Mouse (Mus musculus) testis, adult 2 months (tissue): ENCODE measurements around the gene Lefty2. TPM values are rescaled to one million over a fixed set of nuclear protein-coding genes. Genes with fewer than 3 reads are reported as not detected.
A peak's percentile ranks its signal among the peaks of the same experiment; 100 is the strongest.

Experiments
- H3K27ac ChIP-seq: fragments of 200-500 bp; 2 replicates; pipeline ENCODE4 v1.5.1; 2012; ENCODE audit warnings: low read depth, low read length; ENCODE audit not compliant: control insufficient read depth, insufficient read depth
- H3K27me3 ChIP-seq: fragments of 200-500 bp; 2 replicates; pipeline ENCODE4 v1.6.1; 2012; ENCODE audit warnings: mild to moderate bottlenecking, low read length, moderate library complexity; ENCODE audit not compliant: control insufficient read depth, insufficient read depth
- H3K36me3 ChIP-seq: fragments of 200-500 bp; 2 replicates; pipeline ENCODE4 v1.6.1; 2012; ENCODE audit warnings: mild to moderate bottlenecking, low read length; ENCODE audit not compliant: control insufficient read depth, insufficient read depth
- H3K4me1 ChIP-seq: fragments of 200-500 bp; 2 replicates; pipeline ENCODE4 v1.6.1; 2012; ENCODE audit warnings: low read length; ENCODE audit not compliant: control insufficient read depth, insufficient read depth
- H3K4me3 ChIP-seq: fragments of 200-500 bp; 2 replicates; pipeline ENCODE4 v1.5.1; 2012; ENCODE audit warnings: low read depth, mild to moderate bottlenecking, low read length, moderate library complexity, mixed read lengths; ENCODE audit not compliant: control insufficient read depth
- CTCF ChIP-seq: fragments of 200-500 bp; IDR thresholded peaks from 2 replicates; pipeline ENCODE4 v1.5.1; 2012; ENCODE audit warnings: low read depth, mild to moderate bottlenecking, inconsistent platforms, low read length, moderate library complexity; ENCODE audit not compliant: control insufficient read depth, insufficient read depth, insufficient replicate concordance
- POLR2A ChIP-seq: fragments of 200-500 bp; IDR thresholded peaks from 2 replicates; pipeline ENCODE4 v1.6.1; 2012; ENCODE audit warnings: low read depth, mild to moderate bottlenecking, inconsistent platforms, low read length, moderate library complexity; ENCODE audit not compliant: control insufficient read depth
- polyA plus RNA-seq: library from polyadenylated mRNA; depleted of rRNA; stranded (reverse); fragments of >200 nt; gene quantifications from 2 replicates; pipeline ENCODE4 v1.2.3, GENCODE M21; 2012; rRNA removed

Gene Lefty2
- polyA plus RNA-seq, 1 experiment, result 0.17 TPM

DNA sequence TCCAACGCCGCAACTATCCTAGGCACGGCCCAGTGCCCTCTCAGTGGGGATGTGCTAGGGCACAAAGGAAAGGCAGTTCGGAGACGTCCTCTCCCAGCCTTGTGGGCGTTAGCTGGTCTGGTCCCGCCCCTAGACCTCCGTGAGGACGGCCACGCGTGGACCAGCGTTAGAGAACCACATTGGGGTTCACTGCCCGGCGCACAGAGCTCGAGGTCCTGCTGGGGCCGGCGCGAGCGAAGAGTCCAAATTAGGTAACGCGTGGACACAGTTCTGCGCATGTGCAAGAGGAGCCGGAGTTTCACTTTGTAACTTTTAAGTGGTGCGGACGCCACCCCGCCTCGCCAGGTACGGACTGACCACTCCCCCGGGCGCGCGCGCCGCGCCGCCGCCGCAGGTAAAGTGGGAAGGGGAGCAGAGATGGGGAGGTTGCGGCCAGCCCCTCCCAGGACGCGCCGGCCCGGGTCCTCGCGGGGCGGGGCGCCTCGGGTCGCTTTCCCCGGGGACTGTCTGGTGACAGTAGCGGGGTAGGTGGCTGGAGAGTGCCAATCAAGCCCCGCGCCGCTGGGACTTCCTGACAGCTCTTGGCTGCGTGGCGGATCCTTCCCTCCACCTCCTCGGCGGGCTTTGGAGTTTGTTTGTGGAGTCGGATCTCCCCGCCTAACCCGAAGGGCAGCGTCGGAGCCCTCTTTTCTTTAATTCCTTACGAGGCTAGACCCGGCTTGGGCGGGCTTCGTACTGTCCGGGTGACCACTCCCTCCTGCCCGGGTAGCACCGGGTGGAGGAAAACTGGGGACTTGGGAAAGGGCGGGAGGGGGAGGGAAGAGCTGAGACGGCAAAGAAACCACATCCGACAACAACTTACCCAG lies 49.5 kb downstream of the Lefty2 start, which contains the start of gene Tmem63a:
Gene Tmem63a, plus strand, starts transcription at position 179 of the 866 bp plus-strand sequence.
- H3K36me3 ChIP-seq, result no peaks in the 10 kb centered on the region
- TF ChIP-seq POLR2A, result peak; percentile 10; the same call in 1 of the 2 replicates
- no peak for TF ChIP-seq CTCF
- H3K4me1 ChIP-seq, result peaks cover 7% of the 10 kb centered on the region
- peak within 1 kb of the TSS; percentile 80 for H3K27ac ChIP-seq
- peak within 1 kb of the TSS; percentile 79 for H3K4me3 ChIP-seq
- no peaks in the 10 kb centered on the region for H3K27me3 ChIP-seq

DNA sequence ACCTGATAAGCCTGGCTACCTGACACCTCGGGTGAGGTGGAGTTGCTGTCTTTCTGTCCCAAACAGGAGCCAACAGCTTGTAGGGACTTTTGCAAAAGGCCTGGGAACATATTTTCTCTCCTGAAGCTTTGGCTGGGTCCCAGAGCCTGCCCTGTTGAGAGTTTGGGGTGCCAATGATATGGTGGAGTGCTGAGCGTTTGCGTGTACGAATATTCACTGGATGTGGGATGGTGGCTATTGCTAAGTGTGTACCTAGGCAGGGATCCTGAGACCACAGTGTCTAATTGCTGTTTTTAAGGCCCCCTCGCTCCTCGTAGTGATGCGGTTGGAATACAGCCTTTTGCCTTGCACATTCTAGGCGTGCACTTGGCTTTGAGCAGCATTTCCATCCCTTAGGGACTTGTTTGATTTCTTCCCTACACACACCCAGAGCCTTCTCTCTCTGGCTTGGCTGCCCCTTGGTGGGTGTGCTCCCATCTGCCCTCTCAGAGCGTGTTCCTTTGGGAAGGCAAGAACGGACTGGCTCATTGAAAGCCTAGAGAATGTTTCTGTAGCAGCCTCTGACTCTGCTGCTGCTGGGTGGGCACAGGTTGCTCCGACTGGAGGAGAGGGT lies 50.2 kb downstream of the Lefty2 start:
- Histone ChIP-seq H3K27ac (no peak overlapping the region; the same call in 1 of the 2 replicates), H3K4me1 (peaks cover 7% of the 10 kb centered on the region), H3K36me3 (no peaks in the 10 kb centered on the region), H3K27me3 (no peaks in the 10 kb centered on the region), H3K4me3 (peak overlapping the region; percentile 79)
- TF ChIP-seq POLR2A (no peak), CTCF (no peak)

DNA sequence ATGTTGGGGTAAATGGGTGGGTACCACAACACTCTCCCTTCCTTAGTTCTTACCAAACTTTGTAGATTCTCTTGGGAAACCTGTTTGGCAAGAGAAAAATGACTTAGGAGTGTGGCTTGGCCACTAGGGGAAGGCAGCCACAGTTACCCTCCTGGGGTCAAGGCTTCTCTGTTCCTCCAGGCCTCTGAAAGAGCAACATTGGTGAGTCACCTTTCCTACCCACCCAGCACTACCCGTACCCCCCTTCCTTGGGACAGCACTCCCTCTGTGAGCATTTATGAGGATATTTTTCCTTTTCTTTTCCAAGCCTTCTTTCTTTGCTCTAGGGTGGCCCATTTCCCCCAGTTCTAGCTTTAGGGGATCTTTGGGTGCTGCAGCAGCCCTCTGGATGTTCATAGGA lies 51.0 kb downstream of the Lefty2 start:
- no peak for TF ChIP-seq CTCF
- TF ChIP-seq POLR2A, result no peak
- no peaks in the 10 kb centered on the region for H3K36me3 ChIP-seq
- H3K4me1 ChIP-seq, result peaks cover 7% of the 10 kb centered on the region
- no peaks in the 10 kb centered on the region for H3K27me3 ChIP-seq
- no peak overlapping the region for H3K4me3 ChIP-seq
- no peak overlapping the region for H3K27ac ChIP-seq

DNA sequence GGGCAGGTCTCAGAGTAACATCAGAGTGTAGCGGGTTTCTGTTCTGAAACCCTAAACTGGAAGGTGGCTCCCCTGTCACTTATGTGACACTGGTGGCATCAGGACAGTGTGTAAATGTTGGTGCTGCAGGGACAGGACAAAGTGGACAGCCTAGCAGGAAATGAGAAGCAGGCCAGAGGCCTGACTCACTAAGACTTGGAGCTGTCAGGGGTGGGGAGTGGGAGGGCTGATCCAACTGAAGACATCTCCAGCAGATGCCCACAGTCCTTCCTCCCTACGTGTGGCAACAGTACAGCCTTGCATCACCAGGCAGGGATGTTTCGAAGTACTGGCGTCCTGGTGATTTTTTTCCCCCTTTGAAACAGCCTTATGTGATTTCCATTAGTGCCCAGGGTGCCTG lies 51.6 kb downstream of the Lefty2 start:
- Histone ChIP-seq H3K27me3 (no peaks in the 10 kb centered on the region), H3K36me3 (no peaks in the 10 kb centered on the region), H3K4me1 (peaks cover 7% of the 10 kb centered on the region), H3K27ac (no peak overlapping the region), H3K4me3 (no peak overlapping the region)
- TF ChIP-seq CTCF (no peak), POLR2A (no peak)

DNA sequence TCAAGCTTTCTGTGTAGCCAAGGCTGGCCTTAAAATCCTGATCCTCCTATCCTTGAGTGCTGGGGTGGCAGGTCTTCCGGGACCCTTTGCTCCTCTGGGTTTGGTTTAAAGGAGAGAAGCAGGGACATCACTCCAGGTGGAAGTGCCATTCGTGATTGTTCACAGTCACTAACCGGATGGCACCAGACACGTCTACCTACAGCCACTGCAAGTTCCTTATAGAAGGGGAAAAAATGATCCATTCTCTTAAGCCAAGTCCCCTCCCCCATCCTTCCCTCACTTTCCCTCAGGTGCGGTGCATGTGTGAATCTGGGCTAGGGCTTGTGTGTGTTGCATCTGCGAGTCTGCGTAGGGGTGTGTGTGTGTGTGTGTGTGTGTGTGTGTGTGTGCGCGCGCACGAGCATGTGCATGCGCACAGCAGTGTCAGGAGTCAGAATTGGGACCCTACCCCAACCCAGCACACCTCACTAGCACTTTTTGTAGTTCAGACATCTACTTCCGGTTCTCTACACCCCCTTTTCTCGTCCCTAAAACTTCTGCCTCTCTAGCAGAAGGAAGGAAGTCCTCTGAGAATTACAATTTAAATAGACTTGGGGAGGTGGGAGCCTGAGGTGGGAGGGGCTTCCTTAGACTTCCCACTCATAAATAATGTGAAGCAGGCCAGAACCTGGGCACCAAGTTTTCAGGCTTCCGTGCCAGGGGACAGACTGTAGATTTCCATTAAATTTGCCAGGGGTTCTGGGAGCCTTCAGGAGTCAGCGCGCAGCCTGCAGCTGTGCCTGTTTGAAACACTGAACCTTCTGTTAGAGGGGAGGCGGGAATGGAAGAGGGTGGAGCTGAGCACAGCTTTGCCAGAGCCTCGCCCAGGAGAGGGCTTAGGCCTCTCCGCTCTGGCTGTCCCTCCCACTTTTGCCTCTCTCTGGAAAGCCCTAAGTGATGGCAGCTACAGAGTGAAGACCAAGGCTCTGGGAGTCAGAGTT lies 52.4 kb downstream of the Lefty2 start:
- no peaks in the 10 kb centered on the region for H3K27me3 ChIP-seq
- no peak overlapping the region for H3K4me3 ChIP-seq
- TF ChIP-seq POLR2A (no peak), CTCF (no peak)
- H3K27ac ChIP-seq, result no peak overlapping the region
- no peaks in the 10 kb centered on the region for H3K36me3 ChIP-seq
- peaks cover 7% of the 10 kb centered on the region for H3K4me1 ChIP-seq

DNA sequence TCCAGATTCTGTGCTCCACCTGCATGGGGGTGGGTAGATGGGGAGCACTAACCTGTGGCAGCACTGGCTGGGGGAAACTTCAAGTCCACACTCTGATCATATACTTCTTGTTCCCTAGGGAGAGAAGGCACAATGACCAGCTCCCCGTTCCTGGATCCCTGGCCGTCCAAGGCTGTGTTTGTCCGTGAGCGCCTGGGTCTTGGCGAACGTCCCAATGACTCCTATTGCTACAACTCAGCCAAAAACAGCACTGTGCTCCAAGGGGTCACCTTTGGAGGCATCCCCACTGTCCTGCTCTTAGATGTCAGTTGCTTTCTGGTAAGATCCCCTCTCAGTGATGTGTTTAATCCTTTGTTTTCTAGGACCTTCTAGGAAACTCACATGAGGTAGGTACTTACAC lies 53.5 kb downstream of the Lefty2 start:
- H3K27ac ChIP-seq, result no peak overlapping the region
- peaks cover 7% of the 10 kb centered on the region for H3K4me1 ChIP-seq
- TF ChIP-seq CTCF, result no peak
- TF ChIP-seq POLR2A, result no peak

More for the DNA sequence above, 53.5 kb downstream of the Lefty2 start:
- H3K36me3 ChIP-seq, result no peaks in the 10 kb centered on the region
- H3K27me3 ChIP-seq, result no peaks in the 10 kb centered on the region
- no peak overlapping the region for H3K4me3 ChIP-seq

Other genes starting within 250 kb of the Lefty2 start
- gene Mixl1, start 196.1 kb upstream of the Lefty2 start, polyA plus RNA-seq, result not detected in 2 replicates
- gene Acbd3, start 167.1 kb upstream of the Lefty2 start, polyA plus RNA-seq, result 14.9 and 17.6 TPM in 2 replicates
- 538 and 540 TPM in 2 replicates for gene H3f3a, start 79.2 kb upstream of the Lefty2 start, polyA plus RNA-seq
- 9.1 and 11.1 TPM in 2 replicates for gene Sde2, start 42.0 kb upstream of the Lefty2 start, polyA plus RNA-seq
- gene Pycr2, start 11.2 kb downstream of the Lefty2 start, polyA plus RNA-seq, result 8.6 and 9.7 TPM in 2 replicates
- gene Lefty1, start 41.9 kb downstream of the Lefty2 start, polyA plus RNA-seq, result 1.5 and 2.0 TPM in 2 replicates
- gene Tmem63a, start 49.2 kb downstream of the Lefty2 start, polyA plus RNA-seq, result 3.6 and 3.7 TPM in 2 replicates
- gene Ephx1, start 127.8 kb downstream of the Lefty2 start, polyA plus RNA-seq, result 60.1 and 63.9 TPM in 2 replicates
- gene 9130409I23Rik, start 158.1 kb downstream of the Lefty2 start, polyA plus RNA-seq, result not detected in 2 replicates